Mouse (Mus musculus) stomach, postnatal 0 days (tissue): Measurements from ENCODE around the gene Mia3.

Experiments used
- CTCF ChIP-seq: IDR thresholded peaks from 2 replicates; pipeline ENCODE4 v1.5.1; 2016; ENCODE audit warnings: antibody characterized with exemption, low read depth, mild to moderate bottlenecking, moderate library complexity
- EP300 ChIP-seq: optimal IDR thresholded peaks from 2 replicates; pipeline ENCODE3; 2016; ENCODE audit warnings: antibody characterized with exemption

- no peak for TF ChIP-seq CTCF
- TF ChIP-seq EP300 = no peak
Observed at GRCm38 (mm10) chr1:183297886-183298489, 71.4 kb downstream of the Mia3 start.
